In the genomic region with DNA sequence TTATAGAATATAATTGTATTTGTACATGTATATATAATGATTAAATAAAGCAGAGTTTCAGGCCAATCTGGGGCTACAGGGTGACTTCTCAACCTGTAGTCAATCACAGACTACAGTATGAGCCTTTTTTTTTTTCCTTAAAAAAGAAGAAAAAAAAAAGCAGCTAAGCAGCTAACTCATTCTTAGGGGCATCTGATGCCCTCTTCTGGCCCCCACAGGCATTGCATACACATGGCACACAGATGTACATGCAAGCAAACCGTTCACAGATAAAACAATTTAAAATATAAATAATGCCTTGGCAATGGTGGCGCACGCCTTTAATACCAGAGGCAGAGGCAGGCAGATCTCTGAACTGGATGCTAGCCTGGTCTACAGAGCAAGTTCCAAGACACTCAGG, we compare ENCODE assay signal across 9 mouse cellular contexts. TPM values are rescaled to one million over a fixed set of nuclear protein-coding genes. Genes with fewer than 3 reads are reported as not detected.
A peak's percentile ranks its signal among the peaks of the same experiment; 100 is the strongest.
DNase-seq lines count a peak whose midpoint lies in the region; TF ChIP-seq lines count a peak whose summit lies in the region.
"Had no signal": no experiment of that assay in that cellular context is flagged by ENCODE, and none has a peak within 500 bp of the region (broad histone marks: within the 10 kb centered on the region; RNA-seq: fewer than 3 reads in every experiment).

No protein-coding gene starts in this region.

- 80% methylated on average over 3 of the region's 3 CpGs for WGBS in spleen, adult 2 months

- no peaks in the 10 kb centered on the region for H3K4me1 ChIP-seq in spleen, adult 2 months (ENCODE audit: control insufficient read depth, insufficient read depth, insufficient read length)
- H3K4me1 ChIP-seq: limb, embryonic 12.5 days had no signal

- no peaks in the 10 kb centered on the region for H3K27me3 ChIP-seq in spleen, adult 2 months (ENCODE audit: control insufficient read depth, insufficient read depth, low read length)
- H3K27me3 ChIP-seq: limb, embryonic 12.5 days had no signal

- peak; percentile 30; the same call in 1 of the 2 replicates for TF ChIP-seq CTCF in spleen, adult 2 months (IDR thresholded peaks at IDR 0.05; ENCODE audit: extremely low read depth, insufficient read depth, insufficient read length, insufficient replicate concordance)

- no peak for TF ChIP-seq POLR2A in spleen, adult 2 months (IDR thresholded peaks at IDR 0.05; ENCODE audit: low read depth, low read length)

- H3K27ac ChIP-seq in spleen, adult 2 months (ENCODE audit: insufficient read depth, low read length): no peak overlapping the region
- H3K27ac ChIP-seq: limb, embryonic 12.5 days had no signal

- peak; percentile 37 to 73 for DNase-seq in adrenal gland, adult (ENCODE audit: inconsistent age in 2 of 2, low spot score in 1 of 2)
- DNase-seq in adrenal gland, adult 8-10 months: no peak
- DNase-seq in testis, postnatal 10 days (ENCODE audit: low spot score): peak; percentile 62
- no peak for DNase-seq in testis, postnatal 14 days (ENCODE audit: low spot score)
- DNase-seq in embryo, embryonic 10.5 days (ENCODE audit: low spot score): peak; percentile 58
- DNase-seq in kidney, adult 9 months: peak; percentile 60
- DNase-seq in lung, adult 18-20 months: peak; percentile 7 to 15
- peak; percentile 7 to 41 for DNase-seq in spleen, adult 2 months (ENCODE audit: low read depth in 1 of 2, low spot score in 2 of 2)

- H3K4me3 ChIP-seq in spleen, adult 2 months (ENCODE audit: extremely low read depth, insufficient read depth, insufficient read length): no peak overlapping the region
- H3K4me3 ChIP-seq: limb, embryonic 12.5 days had no signal

- peaks cover 20% of the 10 kb centered on the region for H3K36me3 ChIP-seq in spleen, adult 2 months (ENCODE audit: control insufficient read depth, insufficient read depth, low read length)

RNA-seq across cellular contexts. Expression of a gene that starts 48.6 kb away (rescaled TPM):
- total RNA-seq in adrenal gland, adult 8-10 months (2022): 10 to 100 TPM; 35.0 to 49.3 (median 40.2) TPM
- 67.6 and 91.4 TPM in 2 replicates for polyA plus RNA-seq in spleen, adult 2 months (2012; rRNA removed)

Comparison
In these comparisons a context has a peak if more than half of its experiments do, and no peak if none do; other contexts are left out.
1. DNase-seq: peak in adrenal gland, adult (2 of 2), testis, postnatal 10 days (single experiment), embryo, embryonic 10.5 days (single experiment), kidney, adult 9 months (single experiment), lung, adult 18-20 months (2 of 2) and spleen, adult 2 months (2 of 2); none in adrenal gland, adult 8-10 months (single experiment) and testis, postnatal 14 days (single experiment).